Mouse (Mus musculus) lung, adult 2 months (tissue): Measurements from ENCODE around the gene P3h1. TPM values are rescaled to one million over a fixed set of nuclear protein-coding genes. Genes with fewer than 3 reads are reported as not detected.

Source experiments
- DNase-seq: peaks from one replicate; pipeline ENCODE4 v3.0.0; 2022
- H3K4me1 ChIP-seq: fragments of 200-500 bp; 2 replicates; pipeline ENCODE4 v1.6.1; 2011; ENCODE audit warnings: low read length; ENCODE audit not compliant: control insufficient read depth, insufficient read depth
- H3K4me3 ChIP-seq: fragments of 200-500 bp; replicated peaks from 2 replicates; pipeline ENCODE3; 2011; ENCODE audit warnings: low read depth, mild to moderate bottlenecking, control low read depth, low read length; ENCODE audit errors: extremely low read depth
- CTCF ChIP-seq: fragments of 200-500 bp; IDR thresholded peaks from 2 replicates; pipeline ENCODE4 v1.5.1; 2011; ENCODE audit warnings: mild to moderate bottlenecking, low read length, control low read depth; ENCODE audit not compliant: insufficient read depth
- POLR2A ChIP-seq: fragments of 200-500 bp; IDR thresholded peaks from 2 replicates; pipeline ENCODE4 v1.6.1; 2011; ENCODE audit warnings: low read depth, mild to moderate bottlenecking, control low read depth, low read length, borderline replicate concordance; ENCODE audit errors: extremely low read depth
- WGBS: fragments of 180-500 bp; shearing (Covaris S2); methylation state at CpG from one replicate; pipeline ENCODE4 v1.1.7; 2018; 5-methylcytosine and 5-hydroxymethylcytosine counted together
- polyA plus RNA-seq: library from polyadenylated mRNA; depleted of rRNA; stranded (reverse); fragments of >200 nt; gene quantifications from 2 replicates; pipeline ENCODE4 v1.2.3, GENCODE M21; 2012; rRNA removed

Gene P3h1
- polyA plus RNA-seq, 1 experiment: 22.4 TPM

- DNase-seq: peak; percentile 47
- peaks cover 10% of the 10 kb centered on the region for H3K4me1 ChIP-seq
- TF ChIP-seq CTCF (no peak), POLR2A (no peak)
- peak overlapping the region; percentile 97 for H3K4me3 ChIP-seq
- WGBS: under 1% methylated on average over 24 of the region's 24 CpGs
These were observed 60.3 kb downstream of the P3h1 start for GRCm38 (mm10) chr4:119292771-119293573.

GRCm38 (mm10) chr4:119293574-119294258 lies 61.0 kb downstream of the P3h1 start:
- H3K4me1 ChIP-seq: peaks cover 10% of the 10 kb centered on the region
- under 1% methylated on average over 77 of the region's 80 CpGs for WGBS
- H3K4me3 ChIP-seq: peak overlapping the region; percentile 97
- peak; percentile 41 for DNase-seq
- TF ChIP-seq CTCF: no peak
- TF ChIP-seq POLR2A: no peak

DNA sequence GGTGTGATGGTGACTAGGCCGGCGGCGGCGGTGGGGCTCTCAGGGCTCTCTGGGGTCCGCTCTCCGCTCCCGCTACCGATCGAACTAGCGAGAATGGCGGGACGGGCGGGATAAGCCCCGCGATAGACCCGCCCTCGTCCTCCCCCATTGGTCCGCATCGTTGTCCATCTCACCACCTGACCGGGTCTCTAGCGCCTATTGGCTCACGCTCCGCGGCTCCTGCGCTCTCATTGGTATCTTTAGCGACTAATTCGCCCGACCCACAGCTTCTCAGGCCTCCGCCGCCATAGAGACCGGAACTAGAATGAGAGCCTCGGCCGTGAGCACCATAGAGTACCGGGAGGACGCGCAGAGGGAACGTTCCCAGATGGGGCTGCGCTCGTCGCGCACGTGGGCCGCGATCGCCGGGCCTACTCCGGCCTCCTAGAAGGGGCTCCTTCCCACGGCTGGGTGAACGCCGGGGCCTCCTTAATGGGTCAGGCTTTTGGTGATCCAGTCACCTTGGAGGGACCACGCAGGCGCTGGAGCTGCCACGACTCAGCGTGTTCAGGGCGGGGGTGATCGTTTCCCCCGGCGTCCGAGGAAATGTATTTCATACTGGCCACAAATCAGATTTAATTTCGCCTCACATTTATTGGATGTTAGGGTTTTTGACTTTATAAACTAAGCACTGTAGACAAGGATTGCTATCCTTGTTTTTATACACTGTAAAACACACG lies 61.9 kb downstream of the P3h1 start, which contains the start of gene Ybx1:
Gene Ybx1 (minus strand): TSS at position 190 of the 719 bp plus-strand sequence.
- TF ChIP-seq CTCF (no peak), POLR2A (peak; percentile 1; the same call in 1 of the 2 replicates)
- Histone ChIP-seq H3K4me3 (peak within 1 kb of the TSS; percentile 97), H3K4me1 (peaks cover 8% of the 10 kb centered on the region)
- peak; percentile 100 for DNase-seq
- under 1% methylated on average over 61 of the region's 61 CpGs for WGBS

- 5% methylated on average over 6 of the region's 6 CpGs for WGBS
- TF ChIP-seq POLR2A (no peak), CTCF (no peak)
- DNase-seq: no peak
- Histone ChIP-seq H3K4me3 (peak overlapping the region; percentile 89), H3K4me1 (peaks cover 8% of the 10 kb centered on the region)
These were observed 62.4 kb downstream of the P3h1 start for GRCm38 (mm10) chr4:119295134-119295453.

GRCm38 (mm10) chr4:119297361-119297760 lies 64.6 kb downstream of the P3h1 start:
- TF ChIP-seq POLR2A (no peak), CTCF (no peak)
- peaks cover 6% of the 10 kb centered on the region for H3K4me1 ChIP-seq
- H3K4me3 ChIP-seq: no peak overlapping the region
- no peak for DNase-seq
- 63% methylated on average over 2 of the region's 2 CpGs for WGBS

Other genes starting within 250 kb of the P3h1 start
- 32.0 and 39.0 TPM in 2 replicates for gene Slc2a1, start 124.2 kb upstream of the P3h1 start, polyA plus RNA-seq
- gene Zfp691, start 58.7 kb upstream of the P3h1 start, polyA plus RNA-seq: 8.9 and 10.1 TPM in 2 replicates
- gene Ermap, start 42.9 kb upstream of the P3h1 start, polyA plus RNA-seq: 0.06 and 0.66 TPM in 2 replicates
- 18.1 and 24.0 TPM in 2 replicates for gene Svbp, start 37.6 kb upstream of the P3h1 start, polyA plus RNA-seq
- gene Tmem269, start 14.7 kb upstream of the P3h1 start, polyA plus RNA-seq: 0.25 and 0.28 TPM in 2 replicates
- 3.4 and 6.5 TPM in 2 replicates for gene AU022252, start 203 bp upstream of the P3h1 start, polyA plus RNA-seq
- 1.2 TPM in 2 replicates for gene Cldn19, start 22.5 kb downstream of the P3h1 start, polyA plus RNA-seq
- 158 and 195 TPM in 2 replicates for gene Ybx1, start 61.7 kb downstream of the P3h1 start, polyA plus RNA-seq
- gene Ppih, start 87.6 kb downstream of the P3h1 start, polyA plus RNA-seq: 3.2 and 5.3 TPM in 2 replicates
- gene Ccdc30, start 182.6 kb downstream of the P3h1 start, polyA plus RNA-seq: 3.4 and 4.2 TPM in 2 replicates
- 9.3 and 9.9 TPM in 2 replicates for gene Ppcs, start 189.5 kb downstream of the P3h1 start, polyA plus RNA-seq
- gene Zmynd12, start 189.9 kb downstream of the P3h1 start, polyA plus RNA-seq: 5.8 and 6.4 TPM in 2 replicates